12 mouse cellular contexts compared by ENCODE assay signal in the genomic region with DNA sequence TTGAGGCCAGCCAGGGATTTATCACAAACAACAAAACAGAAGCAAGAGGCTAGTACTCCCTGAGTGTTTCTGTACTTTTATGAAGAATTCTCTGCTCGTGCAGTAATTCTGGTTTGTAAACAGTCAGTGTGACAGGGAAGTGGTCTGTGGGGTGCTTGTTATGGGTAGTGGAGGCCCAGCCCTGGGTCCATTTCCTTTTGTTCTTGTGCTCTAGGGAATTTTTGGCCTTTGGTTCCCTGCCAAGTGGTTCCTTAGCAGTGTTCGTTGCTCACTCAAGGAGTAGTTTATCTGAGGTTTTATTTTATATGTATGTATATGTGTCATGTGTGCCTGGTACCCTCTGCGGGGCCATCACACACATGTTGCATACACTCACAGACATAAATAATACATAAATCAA. TPM values are rescaled to one million over a fixed set of nuclear protein-coding genes. Genes with fewer than 3 reads are reported as not detected.
DNase-seq lines count a peak whose midpoint lies in the region; ATAC-seq lines count a peak whose summit lies in the region.
"Had no signal": no experiment of that assay in that cellular context is flagged by ENCODE, and none has a peak within 500 bp of the region (broad histone marks: within the 10 kb centered on the region; RNA-seq: fewer than 3 reads in every experiment).

No protein-coding gene starts in this region.

- H3K27ac ChIP-seq in kidney, embryonic 16.5 days (ENCODE audit: low read length), result peak overlapping the region; percentile 46; the same call in 1 of the 2 replicates
- H3K27ac ChIP-seq: hindbrain, postnatal 0 days; left cerebral cortex, adult 2 months; stomach, embryonic 15.5 days had no signal

- peak overlapping the region; percentile 70 for H3K4me3 ChIP-seq in megakaryocyte, embryonic 14.5 days (replicated peaks)
- no peak overlapping the region for H3K4me3 ChIP-seq in kidney, embryonic 16.5 days (ENCODE audit: low read length)
- H3K4me3 ChIP-seq: left cerebral cortex, adult 2 months; stomach, embryonic 15.5 days had no signal

- H3K9me3 ChIP-seq in megakaryocyte, embryonic 14.5 days, result no peaks in the 10 kb centered on the region
- no peaks in the 10 kb centered on the region for H3K9me3 ChIP-seq in kidney, embryonic 16.5 days (ENCODE audit: low read length)
- H3K9me3 ChIP-seq: stomach, embryonic 15.5 days had no signal

- no peak overlapping the region for H3K4me2 ChIP-seq in kidney, embryonic 16.5 days (replicated peaks; ENCODE audit: low read depth, low read length)
- H3K4me2 ChIP-seq: stomach, embryonic 15.5 days had no signal

- peaks cover 81% of the 10 kb centered on the region for H3K4me1 ChIP-seq in megakaryocyte, embryonic 14.5 days
- H3K4me1 ChIP-seq in kidney, embryonic 16.5 days (ENCODE audit: insufficient read depth, low read length), result peaks cover 51% of the 10 kb centered on the region

- no peak overlapping the region; the same call in 1 of the 2 replicates for H3K9ac ChIP-seq in kidney, embryonic 16.5 days (replicated peaks; ENCODE audit: low read length)
- H3K9ac ChIP-seq: stomach, embryonic 15.5 days had no signal

- H3K27me3 ChIP-seq in megakaryocyte, embryonic 14.5 days (replicated peaks), result no peaks in the 10 kb centered on the region
- H3K27me3 ChIP-seq in kidney, embryonic 16.5 days (ENCODE audit: insufficient read depth, low read length), result no peaks in the 10 kb centered on the region
- H3K27me3 ChIP-seq in splenic B cell, adult 2 months (ENCODE audit: control insufficient read depth, insufficient read depth, low read length, poor library complexity, severe bottlenecking), result no peaks in the 10 kb centered on the region
- H3K27me3 ChIP-seq: stomach, embryonic 15.5 days had no signal

- no peak for ATAC-seq in megakaryocyte, adult 5-6 weeks (ENCODE audit: poor library complexity, severe bottlenecking)
- ATAC-seq in kidney, embryonic 16.5 days (ENCODE audit: low FRiP score, low TSS enrichment), result no peak
- ATAC-seq: hindbrain, postnatal 0 days had no signal

- H3K36me3 ChIP-seq in megakaryocyte, embryonic 14.5 days (replicated peaks; ENCODE audit: low read length), result peaks cover 35% of the 10 kb centered on the region
- H3K36me3 ChIP-seq in kidney, embryonic 16.5 days (ENCODE audit: insufficient read depth, low read length), result 0 out of 2 replicates have a peak, but pooled peaks cover 3% of the 10 kb centered on the region
- no peaks in the 10 kb centered on the region; the same call in 1 of the 2 replicates for H3K36me3 ChIP-seq in splenic B cell, adult 2 months (ENCODE audit: control insufficient read depth, insufficient read depth, low read length, poor library complexity, severe bottlenecking)
- H3K36me3 ChIP-seq: stomach, embryonic 15.5 days had no signal

- peak; percentile 19 to 26 for DNase-seq in cerebellum, postnatal 10 days
- DNase-seq in cerebellum, adult 9-11 months, result no peak
- DNase-seq in splenic B cell, adult 2 months (ENCODE audit: low read depth, low spot score), result peak; percentile 20
- DNase-seq in urinary bladder, postnatal 10 days (ENCODE audit: low spot score), result no peak
- DNase-seq in layer of hippocampus, postnatal 14 days (ENCODE audit: low spot score in 2 of 2), result no peak
- DNase-seq: cerebellum, adult 18-20 months had no signal

- WGBS in kidney, embryonic 16.5 days, result 48% methylated on average over 3 of the region's 3 CpGs

RNA-seq across cellular contexts. Expression of gene Zcchc2, which starts 7.1 kb away (rescaled TPM):
- 3.8 and 5.2 TPM in 2 replicates for polyA plus RNA-seq in megakaryocyte, embryonic 14.5 days (2012; ENCODE audit: insufficient read depth, low replicate concordance)
- 24.7 and 25.8 TPM in 2 replicates for total RNA-seq in megakaryocyte, adult 5-6 weeks (2015)
- 19.1 TPM in 2 replicates for total RNA-seq in megakaryocyte, adult 5-6 weeks (2017)
- 3.0 and 3.8 TPM in 2 replicates for polyA plus RNA-seq in kidney, embryonic 16.5 days (2015; fragmentation: Nextera tagmentation; extraction: Ambion mirVana)
- 10 to 100 TPM; 17.7 to 19.1 TPM for total RNA-seq in layer of hippocampus, postnatal 14 days (2021)

Comparison
In these comparisons a context has a peak if more than half of its experiments do, and no peak if none do; other contexts are left out.
1. DNase-seq: peak in cerebellum, postnatal 10 days (2 of 2) and splenic B cell, adult 2 months (single experiment); none in cerebellum, adult 9-11 months (single experiment), urinary bladder, postnatal 10 days (single experiment) and layer of hippocampus, postnatal 14 days (0 of 2).